Mouse (Mus musculus): ENCODE data around the gene Clcn1. TPM values are rescaled to one million over a fixed set of nuclear protein-coding genes. Genes with fewer than 3 reads are reported as not detected.

Gene Clcn1
- polyA plus RNA-seq, 1 experiment from 2014 or later, result 0.18 TPM

- H3K4me1 ChIP-seq (replicated peaks; ENCODE audit: control insufficient read depth, insufficient read depth, low read length), result no peaks in the 10 kb centered on the region
- TF ChIP-seq CTCF (IDR thresholded peaks at IDR 0.05; ENCODE audit: low read depth), result no peak
- H3K9ac ChIP-seq (ENCODE audit: low read depth, low read length), result no peak overlapping the region
- H3K27ac ChIP-seq (ENCODE audit: low read depth, low read length), result no peak overlapping the region
- H3K4me2 ChIP-seq (replicated peaks; ENCODE audit: low read depth), result peak overlapping the region; percentile 88
- ATAC-seq, result peak; percentile 25; the same call in 1 of the 2 replicates
- no peaks in the 10 kb centered on the region for H3K9me3 ChIP-seq (ENCODE audit: control insufficient read depth)
- H3K27me3 ChIP-seq (replicated peaks; ENCODE audit: control insufficient read depth, insufficient read depth, low read length), result peaks cover 37% of the 10 kb centered on the region
- under 1% methylated on average over 19 of the region's 32 CpGs for WGBS
- H3K4me3 ChIP-seq (ENCODE audit: low read depth, low read length), result peak overlapping the region; percentile 56
- no peaks in the 10 kb centered on the region for H3K36me3 ChIP-seq (ENCODE audit: control insufficient read depth, insufficient read depth)
Measured at GRCm38 (mm10) chr6:42324067-42324481, 37.6 kb downstream of the Clcn1 start.

GRCm38 (mm10) chr6:42324482-42325267, 38.2 kb downstream of the Clcn1 start, which contains the start of gene Fam131b:
Gene Fam131b, minus strand, starts transcription at chr6:42324643.
- TF ChIP-seq CTCF (IDR thresholded peaks at IDR 0.05; ENCODE audit: low read depth), result no peak
- Histone ChIP-seq H3K9ac (ENCODE audit: low read depth, low read length) (no peak within 1 kb of the TSS), H3K27ac (ENCODE audit: low read depth, low read length) (no peak within 1 kb of the TSS), H3K4me1 (replicated peaks; ENCODE audit: control insufficient read depth, insufficient read depth, low read length) (no peaks in the 10 kb centered on the region), H3K9me3 (ENCODE audit: control insufficient read depth) (no peaks in the 10 kb centered on the region), H3K4me3 (ENCODE audit: low read depth, low read length) (peak within 1 kb of the TSS; percentile 56), H3K4me2 (replicated peaks; ENCODE audit: low read depth) (peak within 1 kb of the TSS; percentile 88), H3K27me3 (replicated peaks; ENCODE audit: control insufficient read depth, insufficient read depth, low read length) (peaks cover 37% of the 10 kb centered on the region), H3K36me3 (ENCODE audit: control insufficient read depth, insufficient read depth) (no peaks in the 10 kb centered on the region)
- under 1% methylated on average over 44 of the region's 68 CpGs for WGBS
- peak; percentile 19; the same call in 1 of the 2 replicates for ATAC-seq

GRCm38 (mm10) chr6:42325268-42325609, 38.8 kb downstream of the Clcn1 start:
- Histone ChIP-seq H3K9me3 (ENCODE audit: control insufficient read depth) (no peaks in the 10 kb centered on the region), H3K4me3 (ENCODE audit: low read depth, low read length) (peak overlapping the region; percentile 56), H3K27ac (ENCODE audit: low read depth, low read length) (no peak overlapping the region), H3K4me1 (replicated peaks; ENCODE audit: control insufficient read depth, insufficient read depth, low read length) (no peaks in the 10 kb centered on the region), H3K27me3 (replicated peaks; ENCODE audit: control insufficient read depth, insufficient read depth, low read length) (peaks cover 37% of the 10 kb centered on the region), H3K36me3 (ENCODE audit: control insufficient read depth, insufficient read depth) (no peaks in the 10 kb centered on the region), H3K4me2 (replicated peaks; ENCODE audit: low read depth) (peak overlapping the region; percentile 88), H3K9ac (ENCODE audit: low read depth, low read length) (no peak overlapping the region)
- 5% methylated on average over 7 of the region's 7 CpGs for WGBS
- ATAC-seq, result no peak
- TF ChIP-seq CTCF (IDR thresholded peaks at IDR 0.05; ENCODE audit: low read depth), result peak; percentile 86

- WGBS, result 89% methylated on average over 3 of the region's 3 CpGs
- no peak for TF ChIP-seq CTCF (IDR thresholded peaks at IDR 0.05; ENCODE audit: low read depth)
- Histone ChIP-seq H3K27me3 (replicated peaks; ENCODE audit: control insufficient read depth, insufficient read depth, low read length) (peaks cover 29% of the 10 kb centered on the region), H3K27ac (ENCODE audit: low read depth, low read length) (no peak overlapping the region), H3K4me2 (replicated peaks; ENCODE audit: low read depth) (no peak overlapping the region), H3K36me3 (ENCODE audit: control insufficient read depth, insufficient read depth) (no peaks in the 10 kb centered on the region), H3K4me3 (ENCODE audit: low read depth, low read length) (no peak overlapping the region), H3K4me1 (replicated peaks; ENCODE audit: control insufficient read depth, insufficient read depth, low read length) (no peaks in the 10 kb centered on the region), H3K9ac (ENCODE audit: low read depth, low read length) (no peak overlapping the region), H3K9me3 (ENCODE audit: control insufficient read depth) (no peaks in the 10 kb centered on the region)
- no peak for ATAC-seq
Measured at GRCm38 (mm10) chr6:42326509-42326908, 40.0 kb downstream of the Clcn1 start.

- Histone ChIP-seq H3K4me3 (ENCODE audit: low read depth, low read length) (no peak overlapping the region), H3K27me3 (replicated peaks; ENCODE audit: control insufficient read depth, insufficient read depth, low read length) (peaks cover 14% of the 10 kb centered on the region), H3K36me3 (ENCODE audit: control insufficient read depth, insufficient read depth) (no peaks in the 10 kb centered on the region), H3K9ac (ENCODE audit: low read depth, low read length) (no peak overlapping the region), H3K9me3 (ENCODE audit: control insufficient read depth) (no peaks in the 10 kb centered on the region), H3K4me2 (replicated peaks; ENCODE audit: low read depth) (no peak overlapping the region), H3K4me1 (replicated peaks; ENCODE audit: control insufficient read depth, insufficient read depth, low read length) (no peaks in the 10 kb centered on the region), H3K27ac (ENCODE audit: low read depth, low read length) (no peak overlapping the region)
- TF ChIP-seq CTCF (IDR thresholded peaks at IDR 0.05; ENCODE audit: low read depth), result no peak
- ATAC-seq, result no peak
- WGBS, result 62% methylated on average over 3 of the region's 3 CpGs
Measured at GRCm38 (mm10) chr6:42328757-42329156, 42.3 kb downstream of the Clcn1 start.

GRCm38 (mm10) chr6:42330216-42330615, 43.7 kb downstream of the Clcn1 start:
- WGBS, result 74% methylated on average over 3 of the region's 3 CpGs
- no peaks in the 10 kb centered on the region for H3K4me1 ChIP-seq (replicated peaks; ENCODE audit: control insufficient read depth, insufficient read depth, low read length)
- H3K4me3 ChIP-seq (ENCODE audit: low read depth, low read length), result no peak overlapping the region
- H3K36me3 ChIP-seq (ENCODE audit: control insufficient read depth, insufficient read depth), result no peaks in the 10 kb centered on the region
- no peaks in the 10 kb centered on the region for H3K9me3 ChIP-seq (ENCODE audit: control insufficient read depth)
- TF ChIP-seq CTCF (IDR thresholded peaks at IDR 0.05; ENCODE audit: low read depth), result no peak
- no peaks in the 10 kb centered on the region; the same call in 1 of the 2 replicates for H3K27me3 ChIP-seq (replicated peaks; ENCODE audit: control insufficient read depth, insufficient read depth, low read length)
- no peak overlapping the region for H3K27ac ChIP-seq (ENCODE audit: low read depth, low read length)
- no peak for ATAC-seq
- H3K4me2 ChIP-seq (replicated peaks; ENCODE audit: low read depth), result no peak overlapping the region
- no peak overlapping the region for H3K9ac ChIP-seq (ENCODE audit: low read depth, low read length)
